Mouse (Mus musculus): ENCODE measurements around the gene Mgll.

The Mgll gene

DNA sequence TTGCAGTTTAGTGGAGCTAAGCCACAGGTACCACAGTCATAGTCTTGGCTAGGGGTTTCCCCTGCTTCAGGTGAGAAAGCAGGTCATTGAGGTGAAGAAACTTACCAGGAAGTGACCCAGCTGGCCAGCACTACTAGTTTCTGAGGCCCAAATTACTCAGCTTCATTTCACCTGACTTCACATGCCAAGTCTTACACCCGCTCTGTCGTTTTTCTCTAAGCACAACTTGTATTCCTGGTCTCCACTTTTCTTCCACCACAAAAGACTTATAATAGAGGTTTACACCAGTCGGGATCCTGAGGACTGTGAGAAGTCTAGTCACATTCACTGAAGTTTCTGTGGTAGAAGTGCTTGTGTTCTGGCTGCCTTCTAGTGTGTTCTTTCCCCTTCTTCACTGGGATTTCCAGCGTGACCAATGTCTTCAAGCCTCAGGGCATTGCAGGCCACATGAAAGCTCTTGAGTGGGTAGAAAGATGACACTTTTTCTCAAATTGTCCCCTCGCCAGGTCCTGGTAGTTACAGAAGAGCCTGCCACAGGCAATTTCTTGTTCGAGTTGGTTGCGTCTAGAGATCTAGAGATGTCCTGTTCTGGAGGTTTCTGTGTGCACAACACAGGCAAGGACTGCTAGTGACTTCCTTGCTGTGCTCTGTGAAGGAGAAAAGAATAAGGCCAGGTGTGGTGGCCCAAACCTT is 6.0 kb upstream of the Mgll start:
- no peak for DNase-seq

DNA sequence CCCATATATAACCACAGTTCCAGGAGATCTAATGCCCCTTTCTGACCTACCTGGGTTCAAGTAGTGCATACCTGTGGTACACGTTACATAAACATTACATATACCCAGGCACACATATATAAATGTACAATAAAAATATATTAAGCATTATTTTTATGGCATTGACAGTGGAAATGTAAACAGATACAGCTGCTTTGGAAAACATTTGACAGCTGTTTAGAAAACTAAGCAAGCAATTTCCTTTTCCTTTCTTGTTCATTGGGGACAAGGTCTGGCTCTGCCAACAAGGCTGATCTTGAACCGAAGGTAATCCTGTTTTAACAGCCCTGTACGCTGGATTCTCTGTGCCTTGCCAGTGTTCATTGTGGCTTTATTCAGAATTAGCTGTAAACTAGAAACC is 3.2 kb upstream of the Mgll start:
- DNase-seq: peak in 1 of 2 experiments; percentile 3

DNA sequence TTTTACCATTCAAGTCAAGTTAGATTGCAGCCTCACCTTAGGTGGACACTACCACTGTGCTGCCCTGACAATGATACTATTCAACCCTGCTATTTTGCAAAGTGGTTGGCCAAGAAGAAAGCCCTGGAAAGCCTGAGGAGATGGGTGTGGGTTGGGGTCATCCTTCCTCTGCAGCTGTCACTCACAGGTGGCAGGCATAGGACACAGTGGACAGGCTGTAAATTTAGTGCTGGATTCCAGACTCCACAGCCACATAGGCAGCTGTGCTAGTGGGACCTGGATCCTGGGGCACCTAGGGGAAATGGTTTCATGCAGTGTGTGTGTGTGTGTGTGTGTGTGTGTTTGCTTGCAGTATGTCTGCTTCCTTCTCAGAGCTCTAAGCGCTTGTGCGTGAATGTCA is 1.3 kb upstream of the Mgll start:
- peak in 1 of 2 experiments; percentile 3 for DNase-seq

DNA sequence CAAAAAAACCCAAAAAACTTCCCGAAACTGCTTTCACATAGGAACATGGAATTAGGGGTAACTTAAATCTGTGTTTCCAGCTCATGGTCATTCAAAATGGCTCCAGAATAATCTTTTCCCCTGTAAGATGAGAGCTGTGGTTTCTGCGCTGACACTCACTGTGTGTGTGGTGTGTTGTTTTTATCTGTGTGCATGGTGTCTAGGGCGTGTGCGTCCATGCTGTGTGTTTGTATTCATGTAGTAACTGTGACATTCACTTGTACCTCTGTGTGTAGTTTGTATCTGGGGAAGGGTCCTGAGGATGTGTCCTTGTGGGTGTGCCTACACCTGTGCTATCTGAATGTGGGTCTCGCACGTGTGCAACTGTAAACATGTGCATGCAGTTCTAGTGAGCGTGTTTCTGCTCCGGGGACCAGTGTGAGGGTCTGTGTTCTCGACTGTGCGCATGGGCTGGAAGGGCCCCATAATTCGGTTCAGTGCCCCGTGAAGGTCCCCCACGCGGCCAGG is 353 bp upstream of the Mgll start:
- DNase-seq: no peak

DNA sequence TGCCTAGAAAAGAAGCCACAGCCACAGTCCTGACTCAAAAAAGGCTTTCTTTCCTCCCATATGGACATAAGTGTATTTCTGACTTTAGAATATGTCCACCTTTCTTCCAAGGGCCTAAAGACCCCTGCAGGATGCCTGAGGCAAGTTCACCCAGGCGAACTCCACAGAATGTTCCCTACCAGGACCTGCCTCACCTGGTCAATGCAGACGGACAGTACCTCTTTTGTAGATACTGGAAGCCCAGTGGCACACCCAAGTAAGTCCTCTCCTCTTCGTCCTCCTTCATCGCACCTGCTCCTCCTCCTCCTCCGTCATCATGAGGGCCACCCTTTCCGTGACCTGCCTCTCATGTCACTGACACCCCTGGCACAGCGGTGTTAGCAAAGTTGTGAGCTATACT is 1.4 kb downstream of the Mgll start:
- peak in 1 of 2 experiments; percentile 28 for DNase-seq

DNA sequence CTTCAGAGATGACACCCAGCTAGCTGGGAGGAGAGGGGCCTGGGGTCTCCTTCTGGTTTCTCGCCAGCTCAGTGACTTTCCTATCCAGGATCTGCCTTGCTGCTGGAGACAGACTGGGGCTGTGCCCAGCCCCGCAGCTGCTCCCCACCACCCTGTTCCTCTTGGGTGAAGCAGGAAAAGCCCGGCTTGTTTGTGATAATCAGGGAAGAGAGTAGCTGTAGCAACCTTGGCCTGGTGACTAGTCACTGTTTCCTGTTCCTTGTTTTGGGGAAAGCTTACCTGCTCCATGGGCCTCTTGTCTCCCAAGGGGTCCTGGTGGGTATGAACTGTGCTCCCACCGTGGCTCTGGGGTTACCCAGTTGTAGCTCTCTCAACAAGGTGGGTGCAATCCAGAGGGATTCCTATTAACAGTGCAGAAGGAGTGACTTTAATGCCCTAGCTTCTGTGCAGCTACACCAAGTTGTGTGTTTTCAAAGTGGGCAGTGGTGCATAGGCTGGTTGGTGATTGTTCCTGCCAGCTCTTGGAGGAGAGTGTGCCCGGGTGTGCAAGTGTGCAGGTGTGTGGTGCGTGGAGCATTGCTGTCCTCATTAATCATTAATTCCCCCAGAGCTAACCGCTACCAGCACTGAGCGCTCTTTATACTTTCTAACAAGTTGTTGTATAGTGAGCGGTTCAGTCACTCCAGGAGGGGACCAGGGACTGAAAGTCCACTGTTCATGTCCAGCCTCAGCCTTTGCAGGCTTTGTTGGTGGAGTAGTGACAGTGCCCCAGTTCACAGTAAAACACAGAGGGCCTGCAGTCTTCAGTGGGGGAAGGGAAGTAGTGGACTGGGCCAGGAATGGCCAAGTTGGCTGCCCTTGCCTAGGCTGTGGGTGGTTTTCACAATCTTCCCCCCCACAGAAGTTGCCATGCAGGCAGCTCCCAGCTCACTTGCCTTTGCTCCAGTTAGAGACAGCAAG is 2.3 kb downstream of the Mgll start:
- DNase-seq: peak; percentile 24 to 41

DNA sequence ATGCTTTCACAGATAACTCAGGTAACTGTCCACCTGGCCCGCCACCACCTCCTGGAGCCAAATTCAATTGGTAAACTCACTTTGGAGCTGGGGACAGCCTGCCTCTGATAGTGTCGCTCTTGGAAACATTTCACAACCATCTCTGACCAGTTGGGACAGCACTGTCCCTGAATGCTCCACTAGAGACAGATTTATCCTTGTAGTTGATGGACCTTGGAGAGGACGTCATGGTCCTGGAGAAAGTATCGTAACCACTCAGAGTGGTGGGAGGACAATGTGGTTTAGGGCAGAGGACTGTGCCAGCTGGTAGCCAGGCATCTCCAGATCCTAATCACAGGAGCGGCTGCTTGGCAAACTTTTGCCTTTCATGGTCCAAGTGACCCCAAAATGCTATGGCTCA is 3.3 kb downstream of the Mgll start:
- no peak for DNase-seq

DNA sequence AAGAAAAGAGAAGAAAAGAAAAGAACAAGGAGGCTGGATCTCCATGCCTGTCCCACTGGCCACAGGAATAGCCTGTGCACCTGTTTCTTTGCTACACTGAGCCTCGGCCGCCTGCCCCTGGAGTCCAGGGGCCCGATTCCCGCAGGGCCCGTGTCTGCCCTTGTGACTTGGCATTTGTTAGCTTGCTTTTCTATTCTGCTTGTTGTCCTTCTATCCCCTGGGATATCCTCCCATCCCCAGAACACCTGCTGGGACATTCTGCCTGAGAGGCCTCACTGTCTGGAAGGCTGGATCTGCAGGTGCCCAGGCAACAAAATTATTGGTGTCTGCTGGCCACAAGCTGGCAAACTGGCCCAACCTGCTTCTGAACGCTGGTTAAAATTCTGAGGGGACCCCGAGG is 3.8 kb downstream of the Mgll start:
- DNase-seq: no peak

DNA sequence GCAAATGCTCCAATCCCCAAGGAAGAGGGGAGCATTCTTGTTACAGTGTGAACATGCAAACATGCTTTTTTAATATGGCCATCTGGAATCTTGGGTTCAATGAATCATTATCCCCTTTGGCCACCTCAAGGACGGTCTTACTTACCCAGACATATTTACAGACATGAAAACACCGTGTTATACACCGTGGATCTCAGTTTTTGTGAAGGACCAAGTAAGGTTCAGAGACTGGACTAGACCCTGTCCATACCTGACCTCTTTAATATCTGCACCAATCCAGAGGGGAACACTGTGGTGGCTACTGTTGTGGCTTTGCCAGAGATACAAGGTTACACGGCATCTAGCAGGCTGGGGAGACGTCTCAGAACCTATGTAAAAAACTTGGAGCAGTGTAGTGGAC is 4.3 kb downstream of the Mgll start:
- DNase-seq: no peak

DNA sequence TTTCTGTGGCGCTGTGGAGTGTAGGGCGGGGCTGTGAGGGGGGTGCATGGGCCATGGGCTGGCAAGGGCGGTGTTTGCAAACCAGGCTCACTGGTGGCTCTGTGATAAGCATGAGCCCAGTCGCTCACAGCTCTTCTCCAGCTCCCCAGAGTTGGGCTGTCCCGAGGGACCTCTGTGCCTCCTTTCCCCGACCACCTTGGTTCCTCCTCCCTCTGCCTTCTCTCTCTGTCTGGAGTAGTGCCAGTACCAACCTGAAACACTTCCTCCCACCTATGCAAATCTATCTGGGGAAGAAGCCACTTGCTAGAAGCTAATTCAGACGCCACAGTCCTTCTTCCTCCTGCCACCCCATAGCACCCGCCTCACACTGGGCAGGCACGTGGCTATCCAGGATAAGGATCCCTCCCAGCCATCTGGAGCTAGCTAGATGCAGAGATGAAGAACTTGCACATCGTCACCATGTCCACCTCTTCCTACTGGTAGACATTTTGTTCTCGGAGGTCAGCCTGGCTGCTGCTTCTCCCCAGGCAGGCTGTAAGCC is 7.1 kb downstream of the Mgll start:
- peak in 1 of 2 experiments; percentile 21 for DNase-seq

DNA sequence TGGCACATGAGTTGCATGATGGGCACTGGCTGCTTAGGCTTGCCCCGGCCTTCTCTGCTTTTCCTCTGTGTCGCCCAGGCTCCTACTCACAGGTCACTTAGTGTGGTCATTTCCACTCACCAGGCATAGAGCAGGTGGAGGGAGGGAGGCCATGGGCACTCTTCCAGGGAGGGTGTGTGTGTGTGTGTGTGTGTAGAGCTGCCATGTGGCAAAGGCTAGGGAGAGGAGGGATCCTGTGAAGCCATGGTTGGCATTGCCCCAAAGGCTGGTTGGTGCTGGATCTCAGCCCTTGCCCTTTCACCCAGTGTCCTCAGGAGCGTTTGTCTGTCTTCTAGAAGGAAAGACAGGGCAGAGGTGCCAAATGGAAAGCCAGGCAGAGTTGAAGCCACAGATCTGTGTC is 7.8 kb downstream of the Mgll start:
- DNase-seq: peak in 1 of 2 experiments; percentile 43

DNA sequence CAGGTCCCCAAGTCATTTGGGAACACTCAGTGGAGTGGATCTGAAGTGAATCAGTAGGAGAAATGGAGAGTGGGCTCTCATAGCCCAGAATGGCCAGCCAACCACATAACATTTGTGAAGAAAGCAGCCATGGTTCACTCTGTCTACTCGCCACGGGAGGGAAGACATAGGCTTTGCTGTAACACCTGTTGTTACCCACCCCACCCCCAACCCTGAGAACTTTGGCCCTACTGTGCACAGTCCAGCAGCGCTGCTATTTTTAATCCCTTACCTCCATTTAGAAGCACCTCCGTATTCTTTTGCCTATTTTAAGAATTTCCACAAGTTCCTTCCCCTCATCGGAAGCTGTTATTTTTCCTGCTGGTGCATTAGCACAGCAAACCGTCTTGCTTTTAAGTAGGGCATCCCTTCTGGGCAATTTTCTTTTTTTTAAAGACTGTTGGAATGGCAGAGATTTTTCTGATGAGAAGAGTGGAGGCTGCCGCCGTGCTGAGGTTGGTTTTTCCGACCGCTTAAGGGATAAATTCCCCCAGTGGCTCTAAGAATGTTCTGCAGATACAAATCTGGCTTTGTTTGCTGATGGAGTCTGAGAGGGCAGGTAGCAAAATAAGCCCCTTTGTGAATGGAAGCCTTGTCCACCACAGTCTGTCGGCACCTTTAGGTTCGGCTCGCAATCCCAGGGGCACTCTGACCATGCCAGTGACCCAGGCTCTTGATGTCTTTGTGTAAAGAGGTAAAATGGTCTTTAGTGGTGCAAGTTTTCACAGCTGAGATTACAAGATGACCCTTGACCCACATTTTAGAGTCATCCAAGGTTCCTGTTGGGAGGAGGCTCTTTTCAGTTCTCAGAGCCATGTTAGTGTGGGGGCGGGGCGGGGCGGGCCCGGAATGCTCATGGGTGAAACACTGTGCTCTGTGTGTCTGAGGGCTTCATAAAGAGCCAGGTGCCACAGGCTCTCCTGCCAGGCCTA is 8.7 kb downstream of the Mgll start:
- no peak for DNase-seq

DNA sequence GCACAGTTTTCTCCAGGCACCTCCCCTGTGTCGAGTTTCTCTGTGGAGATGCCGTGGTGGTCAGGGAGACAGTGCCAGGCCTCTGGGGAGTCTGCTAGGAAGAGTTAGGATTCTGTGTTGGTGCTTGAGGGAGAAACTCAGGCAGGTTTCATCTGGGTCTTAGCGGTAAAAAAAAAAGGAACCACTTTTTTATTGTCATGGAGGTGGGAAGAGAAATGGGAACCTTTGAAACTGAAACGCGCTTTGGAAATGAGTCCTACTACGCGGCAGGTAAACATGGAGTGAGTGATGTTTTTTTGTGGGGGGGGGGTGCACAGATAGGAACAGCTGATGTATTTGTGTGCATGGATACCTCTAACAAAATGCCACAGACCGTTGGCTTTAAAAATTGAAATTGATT is 12.1 kb downstream of the Mgll start:
- no peak for DNase-seq

DNA sequence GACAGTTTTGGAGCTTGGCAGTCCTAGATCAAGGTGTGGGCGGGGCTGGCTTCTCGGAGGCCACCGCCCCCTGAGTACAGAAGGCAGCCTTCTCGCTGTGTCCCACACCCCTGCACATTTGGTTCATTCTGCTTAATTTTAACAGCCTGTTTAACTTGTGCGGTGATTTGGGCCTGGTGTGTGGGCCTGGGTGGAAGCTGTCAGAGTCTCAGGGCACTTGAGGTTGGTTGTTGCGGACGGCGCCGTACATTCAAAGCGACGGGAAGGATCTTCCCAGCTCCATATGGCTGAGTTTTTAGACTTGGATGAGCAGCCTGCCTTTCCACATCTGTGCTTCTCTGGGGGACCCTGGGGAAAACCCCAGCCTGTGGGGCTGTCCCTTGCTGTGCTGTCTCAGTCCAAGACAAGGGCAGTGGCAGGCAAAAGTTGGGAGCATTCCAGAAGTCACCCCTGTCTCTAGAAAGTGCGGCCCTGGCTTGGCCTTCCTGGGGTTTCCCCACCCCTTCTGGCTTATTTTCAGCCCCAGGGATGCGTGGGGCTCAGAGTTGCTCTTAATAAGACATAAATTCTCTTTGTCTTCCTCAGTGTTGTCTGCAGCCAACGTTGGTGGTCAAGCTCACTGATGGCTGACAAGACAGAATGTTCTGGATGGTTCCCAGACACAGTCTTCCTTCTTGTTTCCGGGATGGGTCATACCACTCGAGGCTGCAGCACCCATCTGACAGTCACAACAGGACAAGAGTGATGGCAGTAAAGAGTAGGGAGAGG is 12.7 kb downstream of the Mgll start:
- peak in 1 of 2 experiments; percentile 63 for DNase-seq

DNA sequence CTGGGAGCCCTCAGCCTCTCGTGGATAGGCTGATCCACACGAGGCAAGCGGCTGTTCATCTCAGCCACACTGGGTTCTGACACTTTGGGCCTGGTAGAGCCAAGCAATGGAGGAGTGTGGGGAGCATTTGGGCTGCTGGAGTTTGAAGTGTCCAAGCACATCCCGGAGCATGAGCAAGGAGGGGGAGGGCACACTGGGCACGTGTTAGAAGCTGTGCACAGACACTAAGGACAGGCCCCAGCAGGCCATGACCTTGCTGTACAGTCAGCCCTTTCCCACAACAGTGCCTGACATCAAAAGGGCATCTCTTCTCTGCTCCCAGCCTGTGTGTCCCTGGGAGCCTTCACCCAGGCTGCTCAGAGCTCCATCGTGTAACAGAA is 13.3 kb downstream of the Mgll start:
- peak in 1 of 2 experiments; percentile 58 for DNase-seq

DNA sequence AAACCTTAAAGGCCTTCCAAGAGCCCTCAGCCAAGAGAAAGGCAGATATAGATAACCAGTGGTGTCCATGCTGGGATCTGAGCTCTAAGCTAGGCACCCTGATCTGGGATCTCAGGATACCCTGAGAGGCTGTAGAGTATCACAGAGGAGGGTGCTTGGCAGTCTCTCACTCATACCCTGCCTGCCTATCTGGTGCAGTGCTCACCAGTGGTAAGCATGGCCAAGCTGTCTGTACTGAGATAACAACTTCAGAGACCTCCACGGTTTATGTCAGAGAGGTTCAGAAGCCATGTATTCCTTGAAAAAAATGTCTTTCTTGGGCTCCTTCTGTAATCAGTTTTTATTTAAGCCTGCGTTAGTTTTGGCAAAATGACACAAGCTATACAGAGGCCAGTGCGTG is 16.8 kb downstream of the Mgll start:
- DNase-seq: no peak

DNA sequence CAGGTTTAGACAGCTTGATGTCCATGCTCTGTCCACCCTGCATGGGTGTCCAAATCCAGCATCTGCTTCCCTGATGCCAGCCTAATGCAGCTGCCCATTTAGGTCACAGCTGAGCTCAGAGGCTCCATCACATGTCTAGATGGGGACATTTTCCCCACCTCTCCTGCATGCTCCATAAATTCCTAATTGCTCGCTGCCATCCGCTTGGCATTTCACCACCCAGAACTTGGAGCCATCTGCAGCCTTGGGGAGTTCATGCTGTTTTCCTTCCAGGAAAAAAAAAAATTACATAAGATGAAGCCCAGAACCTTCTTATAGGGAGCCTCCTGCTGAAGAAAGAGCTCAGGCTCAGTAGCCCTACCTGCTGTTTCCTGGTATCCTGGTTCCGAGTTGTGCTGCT is 17.6 kb downstream of the Mgll start:
- DNase-seq: peak in 1 of 2 experiments; percentile 14

DNA sequence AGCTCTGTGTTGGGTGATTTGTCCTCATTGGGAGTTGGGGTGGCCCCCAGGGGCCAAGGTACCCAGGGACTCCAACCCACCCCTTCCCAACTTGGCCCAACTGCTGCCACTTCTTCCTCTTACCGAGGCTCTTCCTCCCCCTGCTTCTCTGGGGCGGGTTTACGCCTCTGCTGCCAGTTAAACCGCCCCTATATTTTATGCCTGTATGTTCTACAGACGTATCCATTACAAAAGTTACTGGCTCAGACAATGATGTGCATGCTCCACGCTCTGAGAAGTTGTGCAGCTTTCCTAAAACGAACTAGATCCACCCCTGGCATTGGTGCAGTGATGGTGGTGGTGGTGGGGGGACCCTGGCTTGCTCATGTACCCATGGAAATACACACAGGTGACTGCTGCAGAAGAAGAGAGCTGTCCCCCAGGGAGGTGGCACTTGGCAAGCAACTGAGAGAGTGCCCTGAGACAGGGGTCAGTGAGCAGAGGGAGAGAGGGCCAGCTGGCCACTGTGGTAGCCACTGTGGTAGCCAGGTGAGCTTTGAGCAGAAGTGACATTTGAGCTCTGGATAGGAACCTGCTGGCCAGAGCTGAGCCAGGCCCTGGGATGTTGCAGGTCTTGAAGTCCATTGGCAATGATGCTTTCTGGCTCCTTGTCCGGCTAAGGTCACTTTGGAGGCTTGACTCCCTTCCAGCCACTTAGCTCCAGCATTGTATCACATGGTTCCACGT is 18.2 kb downstream of the Mgll start:
- DNase-seq: peak in 1 of 2 experiments; percentile 17

DNA sequence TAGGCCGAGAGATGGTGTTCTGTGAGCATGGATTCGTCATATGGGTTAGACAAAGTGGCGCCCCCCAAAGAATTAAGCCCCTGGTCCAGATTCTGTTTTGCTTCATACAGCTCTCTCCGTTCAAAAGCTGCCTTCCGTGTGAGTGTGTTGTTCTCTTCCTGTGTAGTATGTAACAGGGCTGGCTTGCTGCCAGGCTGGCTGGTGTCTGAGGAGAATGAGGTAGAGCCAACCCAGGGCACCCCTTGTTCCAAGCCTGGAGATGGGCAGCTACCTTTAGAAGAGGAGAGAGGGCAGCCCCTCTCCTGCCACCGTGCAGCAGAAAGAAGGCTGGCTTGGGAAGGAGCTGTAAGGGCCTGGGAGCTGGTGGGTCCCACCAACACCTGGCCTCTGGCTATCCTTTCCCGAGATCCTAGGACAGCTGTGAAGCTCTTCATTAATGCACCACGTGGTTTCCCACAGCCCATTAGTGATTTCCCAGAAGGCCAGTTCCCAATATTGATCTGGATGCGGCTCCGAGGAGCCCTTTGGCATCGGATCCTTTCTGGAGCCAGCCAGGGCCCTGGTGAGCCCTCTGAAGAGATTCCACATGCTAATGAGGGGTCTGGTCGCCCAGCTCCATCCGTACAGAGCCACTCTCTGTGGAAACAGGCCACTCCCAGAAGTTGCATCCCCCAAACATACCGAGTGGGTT is 19.5 kb downstream of the Mgll start:
- DNase-seq: peak in 1 of 2 experiments; percentile 54

DNA sequence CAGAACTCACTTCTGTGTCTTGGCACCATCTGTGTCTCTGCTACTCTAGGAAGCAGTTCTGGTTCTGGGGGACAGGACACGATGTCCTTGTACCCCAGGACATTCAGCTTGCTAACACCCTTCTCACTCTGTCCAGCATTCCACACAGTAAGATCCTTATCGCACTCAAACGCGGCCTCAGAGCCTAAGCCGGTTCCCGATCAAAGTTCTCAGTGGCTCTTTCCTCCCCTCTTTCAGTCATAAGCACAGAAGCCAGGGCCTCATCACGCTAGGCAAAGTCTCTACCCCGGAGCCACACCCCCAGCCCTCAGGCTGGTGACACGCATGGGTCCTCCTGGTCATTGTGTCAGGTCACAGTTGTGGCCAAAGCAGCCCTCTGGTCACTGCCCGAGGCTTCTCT is 20.8 kb downstream of the Mgll start:
- no peak for DNase-seq
